Mouse (Mus musculus) megakaryocyte, adult 5-6 weeks (primary cell): ENCODE results near the gene Sec23ip. TPM values are rescaled to one million over a fixed set of nuclear protein-coding genes. Genes with fewer than 3 reads are reported as not detected.

Experiments used
- ATAC-seq: 2 replicates; pipeline ENCODE4 v1.8.0; 2016; ENCODE audit warnings: mild to moderate bottlenecking, inconsistent platforms; ENCODE audit not compliant: poor library complexity, severe bottlenecking
- total RNA-seq, 2 experiments: library from RNA; stranded (forward) in 1 of 2; stranded (reverse) in 1 of 2; fragments of 153-499, 151-499 nt in 1 of 2; fragments of 221-1000, 200-1000 nt in 1 of 2; gene quantifications; 2 replicates each; pipeline versions ENCODE4 v1.2.3 to v1.2.4; 2015 to 2017

The Sec23ip gene
- total RNA-seq, 2 experiments from 2014 or later = 29.1 to 41.5 TPM

- ATAC-seq = no peak
Measured at GRCm38 (mm10) chr7:128777201-128777600, 32.5 kb downstream of the Sec23ip start.

GRCm38 (mm10) chr7:128779305-128779704, 34.6 kb downstream of the Sec23ip start:
- peak; percentile 60 for ATAC-seq

- no peak for ATAC-seq
Measured at GRCm38 (mm10) chr7:128781846-128782245, 37.1 kb downstream of the Sec23ip start.

- no peak for ATAC-seq
Measured at GRCm38 (mm10) chr7:128790045-128790444, 45.3 kb downstream of the Sec23ip start.

- ATAC-seq = no peak
Measured at GRCm38 (mm10) chr7:128793464-128793863, 48.7 kb downstream of the Sec23ip start.

GRCm38 (mm10) chr7:128824986-128825563, 80.3 kb downstream of the Sec23ip start:
- ATAC-seq = no peak

- ATAC-seq = no peak
Measured at GRCm38 (mm10) chr7:128832455-128833081, 87.8 kb downstream of the Sec23ip start.

- no peak for ATAC-seq
Measured at GRCm38 (mm10) chr7:128833196-128833595, 88.5 kb downstream of the Sec23ip start.

Other genes starting within 250 kb of the Sec23ip start
- gene Bag3, start 221.3 kb upstream of the Sec23ip start, total RNA-seq (2015) = 8.8 and 11.1 TPM in 2 replicates
- 7.6 and 7.7 TPM in 2 replicates for gene Bag3, start 221.3 kb upstream of the Sec23ip start, total RNA-seq (2017)
- gene Inpp5f, start 133.6 kb upstream of the Sec23ip start, total RNA-seq (2015) = 36.6 and 44.5 TPM in 2 replicates
- gene Inpp5f, start 133.6 kb upstream of the Sec23ip start, total RNA-seq (2017) = 37.3 and 38.9 TPM in 2 replicates
- 127 and 133 TPM in 2 replicates for gene Mcmbp, start 4.4 kb upstream of the Sec23ip start, total RNA-seq (2015)
- 77.4 and 95.5 TPM in 2 replicates for gene Mcmbp, start 4.4 kb upstream of the Sec23ip start, total RNA-seq (2017)